Mouse (Mus musculus) thymus, adult 2 months (tissue): ENCODE data around the gene Srp68. TPM values are rescaled to one million over a fixed set of nuclear protein-coding genes. Genes with fewer than 3 reads are reported as not detected.

Experiments used
- DNase-seq: peaks from one replicate; pipeline ENCODE4 v3.0.0; 2021
- H3K27ac ChIP-seq: fragments of 200-500 bp; 2 replicates; pipeline ENCODE4 v1.5.1; 2012; ENCODE audit warnings: low read length, control low read depth; ENCODE audit not compliant: control insufficient read depth, insufficient read depth
- H3K27me3 ChIP-seq: fragments of 200-500 bp; 2 replicates; pipeline ENCODE4 v1.6.1; 2012; ENCODE audit warnings: mild to moderate bottlenecking, low read length, moderate library complexity, mixed read lengths; ENCODE audit not compliant: control insufficient read depth, insufficient read depth
- H3K36me3 ChIP-seq: fragments of 200-500 bp; 2 replicates; pipeline ENCODE4 v1.6.1; 2012; ENCODE audit warnings: mild to moderate bottlenecking, low read length, moderate library complexity; ENCODE audit not compliant: control insufficient read depth, insufficient read depth
- H3K4me1 ChIP-seq: fragments of 200-500 bp; replicated peaks from 2 replicates; pipeline ENCODE4 v1.6.1; 2012; ENCODE audit warnings: low read length; ENCODE audit not compliant: control insufficient read depth, insufficient read depth
- H3K4me3 ChIP-seq: fragments of 200-500 bp; 2 replicates; pipeline ENCODE4 v1.5.1; 2012; ENCODE audit warnings: mild to moderate bottlenecking, low read length, control low read depth, moderate library complexity; ENCODE audit not compliant: control insufficient read depth, insufficient read depth
- CTCF ChIP-seq: fragments of 200-500 bp; IDR thresholded peaks from 2 replicates; pipeline ENCODE4 v1.5.1; 2012; ENCODE audit warnings: mild to moderate bottlenecking, control low read depth, low read length, moderate library complexity, borderline replicate concordance; ENCODE audit not compliant: control insufficient read depth, poor library complexity, insufficient read depth; ENCODE audit errors: extremely low read depth
- POLR2A ChIP-seq: fragments of 200-500 bp; IDR thresholded peaks from 2 replicates; pipeline ENCODE4 v1.6.1; 2012; ENCODE audit warnings: mild to moderate bottlenecking, low read length, control low read depth, moderate library complexity; ENCODE audit not compliant: control insufficient read depth, poor library complexity, insufficient read depth; ENCODE audit errors: extremely low read depth
- WGBS: fragments of 180-500 bp; shearing (Covaris S2); methylation state at CpG from one replicate; pipeline ENCODE4 v1.1.7; 2018; 5-methylcytosine and 5-hydroxymethylcytosine counted together
- polyA plus RNA-seq: library from polyadenylated mRNA; depleted of rRNA; stranded (reverse); fragments of >200 nt; gene quantifications from 2 replicates; pipeline ENCODE4 v1.2.3, GENCODE M21; 2012

Srp68 gene
- polyA plus RNA-seq, 1 experiment: 69.1 TPM

DNA sequence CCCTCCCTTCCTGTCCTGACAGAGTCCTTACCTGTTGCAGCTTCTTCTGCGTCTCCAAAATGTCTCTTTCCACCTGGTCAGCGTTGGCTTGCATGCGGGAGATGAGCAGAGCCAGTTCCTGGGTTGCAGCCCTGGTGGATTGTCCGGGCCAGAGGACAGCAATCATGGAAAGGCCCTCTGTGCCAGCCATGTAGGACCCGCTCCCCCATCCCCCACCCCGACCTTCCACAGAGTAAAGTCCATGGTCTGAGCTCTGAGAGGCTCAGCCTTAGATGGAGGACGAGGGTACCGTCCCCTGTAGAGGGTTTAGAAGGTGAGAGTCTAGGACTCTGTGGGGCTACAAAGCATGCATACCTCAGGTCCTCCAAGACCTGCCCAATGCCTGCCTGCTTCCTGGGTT lies 39.1 kb downstream of the Srp68 start:
- no peaks in the 10 kb centered on the region for H3K27me3 ChIP-seq
- H3K36me3 ChIP-seq: no peaks in the 10 kb centered on the region
- no peak overlapping the region for H3K27ac ChIP-seq
- no peak overlapping the region for H3K4me3 ChIP-seq
- peaks cover 15% of the 10 kb centered on the region for H3K4me1 ChIP-seq
- DNase-seq: no peak
- WGBS: 97% methylated on average over 8 of the region's 8 CpGs
- no peak for TF ChIP-seq POLR2A
- TF ChIP-seq CTCF: no peak

DNA sequence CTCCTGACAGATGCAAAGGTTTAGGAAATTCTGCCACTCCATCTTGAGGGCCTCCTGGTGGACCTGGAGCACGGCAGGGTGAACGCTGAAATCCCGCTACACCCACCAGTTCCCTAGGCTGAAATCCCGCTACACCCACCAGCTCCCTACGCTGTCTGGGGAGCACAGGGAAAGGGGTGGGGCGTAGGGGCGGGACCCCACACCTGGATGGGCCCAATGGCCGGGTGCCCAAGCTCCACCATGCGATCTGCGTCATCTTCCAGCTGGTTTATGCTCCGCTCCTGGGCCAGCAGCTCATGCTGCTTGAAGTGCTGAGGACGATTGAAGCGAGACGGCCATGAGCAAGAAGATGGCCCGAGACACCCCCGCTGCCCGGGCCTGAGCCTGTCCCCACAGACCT lies 41.6 kb downstream of the Srp68 start:
- TF ChIP-seq CTCF (no peak), POLR2A (no peak)

DNA sequence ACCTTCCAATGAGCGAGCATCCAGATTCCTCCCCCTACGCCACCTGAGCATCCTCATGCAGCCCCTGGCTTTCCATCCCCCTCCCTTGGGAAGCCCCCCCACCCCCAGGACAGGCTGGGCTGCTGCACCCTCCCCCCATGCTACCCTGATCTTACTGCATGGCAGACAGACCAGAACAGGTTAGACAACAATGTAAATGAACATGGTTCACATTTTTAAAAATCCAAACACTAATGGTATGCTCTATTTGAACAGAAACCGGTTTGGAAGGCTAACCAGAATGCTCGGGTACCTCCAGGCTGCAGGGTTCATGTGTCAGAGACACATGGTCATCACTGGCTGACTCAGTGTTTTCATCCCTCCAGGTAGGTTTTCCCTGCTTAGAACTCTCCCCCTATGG lies 45.3 kb downstream of the Srp68 start:
- Histone ChIP-seq H3K27me3 (no peaks in the 10 kb centered on the region), H3K4me3 (no peak overlapping the region), H3K36me3 (no peaks in the 10 kb centered on the region), H3K27ac (no peak overlapping the region), H3K4me1 (no peaks in the 10 kb centered on the region)
- no peak for DNase-seq
- TF ChIP-seq CTCF: no peak
- TF ChIP-seq POLR2A: no peak
- 93% methylated on average over 4 of the region's 4 CpGs for WGBS

More for the DNA sequence above, 41.6 kb downstream of the Srp68 start:
- 92% methylated on average over 17 of the region's 17 CpGs for WGBS
- H3K4me3 ChIP-seq: no peak overlapping the region
- H3K4me1 ChIP-seq: peaks cover 4% of the 10 kb centered on the region
- H3K27ac ChIP-seq: no peak overlapping the region
- DNase-seq: no peak
- no peaks in the 10 kb centered on the region for H3K36me3 ChIP-seq
- no peaks in the 10 kb centered on the region for H3K27me3 ChIP-seq

DNA sequence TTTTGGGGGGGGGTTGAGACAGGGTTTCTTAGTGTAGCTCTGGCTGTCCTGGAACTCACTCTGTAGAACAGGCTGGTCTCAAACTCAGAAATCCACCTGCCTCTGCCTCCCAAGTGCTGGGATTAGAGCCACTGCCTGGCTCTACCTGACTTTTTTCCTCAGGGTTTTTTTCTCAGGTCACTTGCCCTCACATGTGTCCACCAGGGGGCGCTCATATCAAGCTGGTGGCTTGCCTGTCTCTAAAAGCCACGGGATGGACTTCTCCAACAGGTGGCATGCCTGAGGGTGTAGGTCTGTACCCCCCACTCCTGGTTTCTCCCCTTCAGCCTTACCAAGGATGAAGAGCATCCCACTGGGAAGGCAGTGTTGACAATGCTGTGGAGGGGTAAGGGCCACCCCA lies 47.6 kb downstream of the Srp68 start:
- no peak overlapping the region for H3K27ac ChIP-seq
- no peak overlapping the region for H3K4me3 ChIP-seq
- TF ChIP-seq POLR2A: no peak
- TF ChIP-seq CTCF: peak; percentile 90; the same call in 1 of the 2 replicates
- H3K4me1 ChIP-seq: no peaks in the 10 kb centered on the region
- H3K36me3 ChIP-seq: no peaks in the 10 kb centered on the region
- DNase-seq: peak; percentile 86
- 2% methylated on average over 2 of the region's 2 CpGs for WGBS
- H3K27me3 ChIP-seq: no peaks in the 10 kb centered on the region

DNA sequence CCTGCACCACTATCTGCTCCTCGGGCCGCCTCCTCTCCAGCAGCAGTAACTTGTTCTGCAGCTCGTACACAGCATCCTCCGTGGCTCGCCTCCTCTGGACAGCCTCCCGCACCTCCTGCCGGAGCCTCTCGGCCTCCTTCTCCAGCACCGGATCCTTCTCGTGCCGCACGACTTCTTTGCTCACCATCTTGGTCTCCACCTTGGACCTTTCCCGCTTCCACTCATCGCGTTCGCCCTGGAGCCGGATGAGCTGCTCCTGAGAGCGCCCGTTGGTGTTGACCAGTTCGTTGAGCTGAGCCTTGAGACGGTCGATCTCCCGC lies 51.3 kb downstream of the Srp68 start:
- Histone ChIP-seq H3K27me3 (no peaks in the 10 kb centered on the region), H3K4me1 (peaks cover 15% of the 10 kb centered on the region), H3K27ac (no peak overlapping the region), H3K36me3 (no peaks in the 10 kb centered on the region), H3K4me3 (no peak overlapping the region)
- WGBS: 68% methylated on average over 23 of the region's 23 CpGs
- TF ChIP-seq CTCF (no peak), POLR2A (no peak)
- no peak for DNase-seq

DNA sequence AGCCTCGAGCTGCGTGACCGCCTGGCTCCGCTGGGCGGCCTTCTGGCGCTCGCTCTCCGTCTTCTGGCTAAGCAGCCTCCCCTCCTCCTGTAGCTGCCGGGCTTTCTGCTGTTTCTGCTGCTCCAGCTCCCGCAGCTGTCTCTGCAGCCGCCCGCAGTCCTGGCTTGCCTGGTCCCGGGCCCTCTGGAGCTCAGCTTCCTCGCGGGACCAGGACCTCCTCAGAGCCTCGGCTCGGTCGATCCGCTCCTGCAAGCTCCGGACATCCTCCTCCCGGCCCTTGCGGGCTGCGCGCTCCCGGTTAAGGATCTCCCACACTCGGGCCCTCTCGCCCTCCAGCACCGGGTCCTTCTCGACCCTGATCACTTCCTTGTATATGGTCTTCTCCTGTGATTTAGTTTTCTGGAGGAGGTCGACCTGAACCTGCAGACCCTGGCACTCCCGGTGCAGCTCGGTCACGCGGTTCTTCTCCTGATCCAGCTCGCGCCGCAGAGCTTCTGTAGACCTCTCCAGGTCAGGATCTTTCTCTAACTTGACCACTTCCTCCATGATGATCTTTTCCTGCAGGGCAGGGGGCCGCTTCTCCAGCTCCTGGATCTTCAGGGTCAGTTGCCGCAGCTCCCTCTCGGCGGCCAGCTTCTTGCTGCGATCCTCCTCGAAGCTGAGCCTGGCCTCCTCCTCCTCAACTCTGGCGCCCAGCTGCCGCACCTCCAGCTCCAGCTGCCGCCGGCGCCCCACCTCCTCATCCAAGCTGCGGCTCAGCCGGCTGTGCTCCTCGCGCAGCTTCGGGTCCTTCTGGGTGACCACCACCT lies 51.9 kb downstream of the Srp68 start:
- 71% methylated on average over 53 of the region's 53 CpGs for WGBS
- peaks cover 15% of the 10 kb centered on the region for H3K4me1 ChIP-seq
- no peak overlapping the region for H3K4me3 ChIP-seq
- no peak overlapping the region for H3K27ac ChIP-seq
- no peak for DNase-seq
- no peaks in the 10 kb centered on the region for H3K27me3 ChIP-seq
- TF ChIP-seq CTCF (no peak), POLR2A (no peak)
- no peaks in the 10 kb centered on the region for H3K36me3 ChIP-seq
